Mouse (Mus musculus) limb, embryonic 14.5 days (tissue): ENCODE data around the gene Rgs3. TPM values are rescaled to one million over a fixed set of nuclear protein-coding genes. Genes with fewer than 3 reads are reported as not detected.

ENCODE experiments used
- ATAC-seq: fragments of 200-750 bp; cut with Nextera tagmentation; 2 replicates; pipeline ENCODE4 v1.8.0; 2017; ENCODE audit warnings: low read depth, moderate number of reproducible peaks, moderate TSS enrichment; ENCODE audit not compliant: low FRiP score
- DNase-seq: peaks from one replicate; pipeline ENCODE4 v3.0.0-alpha.2; 2015; ENCODE audit warnings: low spot score
- H3K27ac ChIP-seq: fragments of 300-500 bp; sonication (generic); replicated peaks from 2 replicates; pipeline ENCODE4 v1.5.1; 2014; ENCODE audit warnings: low read depth, mild to moderate bottlenecking, low read length, moderate library complexity, mixed read lengths
- H3K27me3 ChIP-seq: fragments of 300-500 bp; sonication (generic); 2 replicates; pipeline ENCODE4 v1.6.1; 2014; ENCODE audit warnings: low read length, mixed read lengths; ENCODE audit not compliant: control insufficient read depth, insufficient read depth
- H3K36me3 ChIP-seq: fragments of 300-500 bp; sonication (generic); 2 replicates; pipeline ENCODE4 v1.6.1; 2014; ENCODE audit warnings: mild to moderate bottlenecking, low read length, moderate library complexity, mixed read lengths; ENCODE audit not compliant: control insufficient read depth, insufficient read depth
- H3K4me1 ChIP-seq: fragments of 300-500 bp; sonication (generic); 2 replicates; pipeline ENCODE4 v1.6.1; 2014; ENCODE audit warnings: antibody characterized with exemption, low read length, mixed read lengths; ENCODE audit not compliant: control insufficient read depth, insufficient read depth
- H3K4me2 ChIP-seq: fragments of 300-500 bp; sonication (generic); replicated peaks from 2 replicates; pipeline ENCODE4 v1.6.1; 2014; ENCODE audit warnings: low read depth, mild to moderate bottlenecking, low read length, moderate library complexity; ENCODE audit not compliant: severe bottlenecking
- H3K4me3 ChIP-seq: fragments of 300-500 bp; sonication (generic); replicated peaks from 2 replicates; pipeline ENCODE4 v1.5.1; 2014; ENCODE audit warnings: low read length
- H3K9ac ChIP-seq: fragments of 300-500 bp; sonication (generic); 2 replicates; pipeline ENCODE4 v1.6.1; 2014; ENCODE audit warnings: mild to moderate bottlenecking, low read depth, low read length, moderate library complexity; ENCODE audit not compliant: severe bottlenecking
- H3K9me3 ChIP-seq: fragments of 300-500 bp; sonication (generic); 2 replicates; pipeline ENCODE4 v1.6.1; 2016; ENCODE audit warnings: low read length; ENCODE audit not compliant: control insufficient read depth
- POLR2A ChIP-seq: fragments of 200-500 bp; IDR thresholded peaks from 2 replicates; pipeline ENCODE4 v1.8.0; 2012; ENCODE audit warnings: inconsistent platforms, mild to moderate bottlenecking, moderate library complexity, borderline replicate concordance; ENCODE audit not compliant: insufficient read depth, insufficient read length; ENCODE audit errors: extremely low read depth
- WGBS: fragments of 180-500 bp; shearing (Covaris S2); extraction: QIAGEN DNeasy Blood & Tissue Kit; methylation state at CpG from one replicate; pipeline ENCODE4 v1.1.7; 2014; 5-methylcytosine and 5-hydroxymethylcytosine counted together
- polyA plus RNA-seq, 2 experiments: library from polyadenylated mRNA; depleted of rRNA in 1 of 2; stranded (reverse) in 1 of 2; unstranded in 1 of 2; fragments of >200 nt; fragmentation: Nextera tagmentation in 1 of 2; extraction: Ambion mirVana in 1 of 2; gene quantifications; 2 replicates each; pipeline versions ENCODE4 v1.2.1 to v1.2.3; 2012 to 2014

Gene Rgs3
- polyA plus RNA-seq, 2 experiments, result 37.6 to 67.6 TPM

GRCm38 (mm10) chr4:62739591-62739990 is 179.9 kb downstream of the Rgs3 start:
- H3K9ac ChIP-seq, result no peak overlapping the region
- DNase-seq (no peak), ATAC-seq (no peak)
- H3K27me3 ChIP-seq, result no peaks in the 10 kb centered on the region
- H3K36me3 ChIP-seq, result no peaks in the 10 kb centered on the region
- no peak overlapping the region for H3K27ac ChIP-seq
- WGBS, result 96% methylated on average over 4 of the region's 4 CpGs
- no peak overlapping the region for H3K4me2 ChIP-seq
- peaks cover 53% of the 10 kb centered on the region for H3K4me1 ChIP-seq
- no peak overlapping the region for H3K4me3 ChIP-seq
- H3K9me3 ChIP-seq, result no peaks in the 10 kb centered on the region
- TF ChIP-seq POLR2A, result no peak

- Histone ChIP-seq H3K27ac (no peak overlapping the region), H3K9me3 (no peaks in the 10 kb centered on the region), H3K4me1 (peaks cover 55% of the 10 kb centered on the region), H3K9ac (no peak overlapping the region), H3K27me3 (no peaks in the 10 kb centered on the region), H3K36me3 (no peaks in the 10 kb centered on the region), H3K4me2 (no peak overlapping the region), H3K4me3 (no peak overlapping the region)
- ATAC-seq (no peak), DNase-seq (no peak)
- 87% methylated on average over 6 of the region's 6 CpGs for WGBS
- no peak for TF ChIP-seq POLR2A
These were observed 180.8 kb downstream of the Rgs3 start for GRCm38 (mm10) chr4:62740282-62741054.

GRCm38 (mm10) chr4:62741055-62741453 is 181.4 kb downstream of the Rgs3 start:
- 73% methylated on average over 5 of the region's 5 CpGs for WGBS
- no peak overlapping the region for H3K4me2 ChIP-seq
- no peaks in the 10 kb centered on the region for H3K36me3 ChIP-seq
- no peaks in the 10 kb centered on the region for H3K9me3 ChIP-seq
- no peak for DNase-seq
- no peak overlapping the region for H3K9ac ChIP-seq
- peaks cover 52% of the 10 kb centered on the region for H3K4me1 ChIP-seq
- TF ChIP-seq POLR2A, result no peak
- no peak overlapping the region for H3K27ac ChIP-seq
- H3K4me3 ChIP-seq, result no peak overlapping the region
- H3K27me3 ChIP-seq, result no peaks in the 10 kb centered on the region
- ATAC-seq, result no peak

GRCm38 (mm10) chr4:62741601-62742000 is 182.0 kb downstream of the Rgs3 start:
- Histone ChIP-seq H3K4me1 (peaks cover 47% of the 10 kb centered on the region), H3K4me2 (no peak overlapping the region), H3K9me3 (no peaks in the 10 kb centered on the region), H3K27me3 (no peaks in the 10 kb centered on the region), H3K9ac (no peak overlapping the region), H3K36me3 (no peaks in the 10 kb centered on the region), H3K4me3 (no peak overlapping the region), H3K27ac (no peak overlapping the region)
- whole genome bisulfite sequencing, result 57% methylated on average over 3 of the region's 3 CpGs
- ATAC-seq (no peak), DNase-seq (no peak)
- TF ChIP-seq POLR2A, result no peak

- Histone ChIP-seq H3K4me1 (peaks cover 37% of the 10 kb centered on the region), H3K9ac (no peak overlapping the region), H3K9me3 (no peaks in the 10 kb centered on the region), H3K4me3 (no peak overlapping the region), H3K27me3 (no peaks in the 10 kb centered on the region), H3K27ac (peak overlapping the region; percentile 3; the same call in 1 of the 2 replicates), H3K4me2 (no peak overlapping the region), H3K36me3 (no peaks in the 10 kb centered on the region)
- ATAC-seq (peak; percentile 23; the same call in 1 of the 2 replicates), DNase-seq (no peak)
- 30% methylated on average over 14 of the region's 14 CpGs for WGBS
- no peak for TF ChIP-seq POLR2A
These were observed 183.5 kb downstream of the Rgs3 start for GRCm38 (mm10) chr4:62742885-62743760.
